Mouse (Mus musculus) frontal cortex, postnatal 14 days (tissue): Measurements from ENCODE around the gene Map4k1.

Experiments used
- DNase-seq, 2 experiments: peaks; one replicate each; pipeline ENCODE4 v3.0.0; 2022; ENCODE audit warnings: low spot score in 2 of 2

Map4k1 gene

DNA sequence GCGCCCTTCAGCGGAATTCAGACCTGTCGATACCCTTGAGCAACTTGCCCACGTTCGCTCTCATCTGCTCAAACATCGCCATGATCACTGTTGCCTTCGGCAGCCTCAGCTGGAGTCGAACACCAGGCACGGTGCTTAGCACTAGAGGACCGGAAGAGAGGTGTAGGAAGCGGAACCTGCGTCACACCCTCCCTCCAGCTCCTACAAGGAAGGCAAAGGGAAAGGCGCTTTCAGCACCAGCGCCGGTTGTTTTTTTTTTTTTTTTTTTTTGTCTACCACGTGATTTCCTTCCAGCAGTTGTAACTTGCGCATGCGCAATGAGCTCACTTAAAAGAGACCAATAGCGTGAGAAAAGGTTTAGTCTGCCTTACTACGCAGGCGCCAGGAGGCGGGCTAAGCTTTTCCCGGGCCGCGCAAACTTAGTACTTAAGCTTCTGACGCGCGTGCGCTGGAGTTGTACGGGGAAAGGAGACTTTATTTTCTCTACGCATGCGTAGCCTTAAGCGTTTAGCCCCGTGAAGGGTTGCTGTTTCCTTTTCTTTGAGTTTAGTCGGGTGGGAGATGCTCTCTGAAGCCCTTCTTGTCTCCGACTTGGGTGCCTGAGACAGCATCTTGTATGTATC lies at the start of gene Map4k1, which contains the start of gene Eif3k:
Gene Map4k1, plus strand, starts transcription at position 400 of the 623 bp plus-strand sequence.
Gene Eif3k, minus strand, starts transcription at position 214 of the 623 bp plus-strand sequence.
- DNase-seq: peak; percentile 97

DNA sequence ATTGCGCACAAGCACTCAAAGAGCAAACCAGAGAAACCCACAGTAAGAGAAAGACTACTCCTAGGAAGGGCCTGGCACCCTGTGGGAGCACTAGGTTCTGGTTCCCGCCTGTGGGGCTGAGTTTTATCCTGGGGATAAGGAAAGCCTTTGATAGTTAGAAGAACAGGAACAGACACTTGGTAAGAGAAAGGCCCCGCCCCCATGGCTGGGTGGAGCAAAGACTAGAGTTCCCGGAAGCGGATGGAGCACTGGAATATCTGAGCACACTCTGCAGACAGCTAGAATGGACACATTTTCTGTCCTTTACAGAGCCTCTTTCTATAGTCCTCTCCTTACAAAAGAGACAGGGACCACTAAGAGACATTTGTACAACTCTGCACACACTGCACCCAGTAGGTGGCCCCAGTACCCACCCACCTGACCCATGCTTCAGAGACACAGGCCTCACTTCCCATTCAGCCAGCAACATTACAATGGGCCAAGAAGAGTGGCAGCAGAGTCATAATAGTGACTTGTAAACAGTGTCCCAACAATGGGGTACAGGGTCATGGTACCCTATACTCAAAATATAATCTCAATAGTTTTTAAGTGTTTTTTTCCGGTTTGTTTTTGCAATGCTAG lies 49.3 kb upstream of the Map4k1 start:
- no peak for DNase-seq

DNA sequence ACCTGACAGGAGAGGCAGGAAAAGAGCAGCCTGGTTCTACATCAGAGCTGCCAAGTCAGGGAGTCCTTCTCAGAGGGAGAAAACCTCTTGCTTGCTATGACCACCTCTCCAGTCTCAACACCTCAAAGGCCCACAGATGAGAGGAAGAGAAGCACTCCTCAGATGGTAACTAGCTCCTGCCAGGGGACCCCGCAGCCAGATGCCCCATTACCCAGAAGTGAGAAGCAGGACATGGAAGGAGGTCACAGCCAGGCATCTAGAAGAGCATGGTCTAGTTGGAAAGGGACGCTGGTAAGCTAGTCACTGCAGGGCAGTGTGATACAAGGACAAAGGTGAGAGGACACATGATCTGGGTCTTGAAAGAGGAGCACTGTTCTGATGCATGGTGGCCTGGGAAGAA lies 48.0 kb upstream of the Map4k1 start:
- no peak for DNase-seq

- no peak for DNase-seq
These were observed 45.1 kb upstream of the Map4k1 start for GRCm38 (mm10) chr7:28936787-28937186.

DNA sequence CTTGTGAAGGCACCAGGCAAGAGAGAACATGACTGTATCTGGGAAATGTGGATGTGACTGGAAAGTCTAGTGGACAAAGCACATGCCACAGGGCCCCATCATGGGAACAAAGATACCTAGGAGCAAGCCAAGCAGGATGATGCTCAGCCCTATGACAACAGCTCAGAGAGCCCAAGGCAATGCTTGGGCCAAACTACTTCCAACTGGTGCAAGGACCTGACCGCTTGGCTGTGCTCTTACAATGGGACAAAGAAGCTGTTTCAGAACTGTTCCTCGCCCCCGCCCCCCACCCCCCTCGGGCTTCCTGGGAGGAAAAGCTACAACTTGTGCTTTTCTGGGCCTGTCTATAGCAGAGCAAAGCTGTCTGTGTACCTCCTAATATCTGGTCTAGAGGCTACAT lies 43.2 kb upstream of the Map4k1 start:
- DNase-seq: no peak

DNA sequence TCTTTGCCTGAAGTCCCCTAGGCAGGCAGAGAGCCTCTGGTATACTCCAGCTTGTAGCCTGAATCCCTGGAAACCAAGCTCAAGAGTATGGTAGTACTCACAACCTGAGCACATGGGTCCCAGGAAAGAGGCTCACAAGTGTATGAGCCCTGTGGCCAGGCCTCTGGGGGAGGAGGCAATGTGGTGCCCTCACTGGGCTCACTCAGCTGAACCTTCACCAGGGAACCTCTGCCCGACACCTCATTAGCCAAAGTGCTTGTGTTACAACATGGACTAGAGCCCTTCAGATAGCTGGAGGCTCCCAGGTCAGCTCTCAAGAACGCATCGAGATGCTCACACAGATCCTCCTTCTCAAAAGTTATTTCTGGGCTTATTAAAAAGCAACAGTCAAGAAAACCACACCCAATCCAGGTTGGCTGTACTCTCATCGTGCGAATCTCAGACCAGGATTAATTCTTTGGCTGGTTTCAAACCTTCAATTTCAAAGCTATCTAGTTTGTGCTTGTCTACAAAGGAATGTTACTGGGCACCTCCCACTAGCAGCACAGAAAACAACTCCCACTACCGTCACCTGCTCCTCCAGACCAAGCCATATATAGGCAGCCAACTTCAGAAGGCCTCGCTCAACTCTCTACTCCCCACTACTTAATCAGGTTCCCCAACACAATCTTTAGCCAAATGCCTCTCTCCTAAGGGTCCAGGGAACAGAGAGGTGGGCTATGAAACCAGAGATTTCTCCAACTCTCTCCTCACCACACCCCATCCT lies 42.2 kb upstream of the Map4k1 start:
- DNase-seq: no peak

DNA sequence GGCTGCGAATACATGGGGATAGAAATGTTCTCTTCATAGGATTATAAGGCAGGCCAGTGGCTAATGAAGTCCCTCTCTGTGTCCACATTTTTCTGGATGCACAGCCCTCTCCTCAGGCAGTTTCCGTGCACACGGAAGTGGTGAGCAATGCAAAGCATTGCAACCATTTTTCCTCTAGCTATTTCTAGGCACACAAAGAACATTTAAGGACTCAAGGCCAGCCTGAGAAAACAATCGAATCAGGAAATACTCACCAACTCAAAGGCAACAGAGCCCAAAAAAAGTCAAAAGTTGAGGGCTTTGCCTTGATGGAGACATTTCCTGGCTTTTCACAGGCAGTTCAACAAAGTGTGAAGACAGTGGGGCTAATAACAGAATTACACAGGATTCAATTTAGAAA lies 40.7 kb upstream of the Map4k1 start:
- no peak for DNase-seq

DNA sequence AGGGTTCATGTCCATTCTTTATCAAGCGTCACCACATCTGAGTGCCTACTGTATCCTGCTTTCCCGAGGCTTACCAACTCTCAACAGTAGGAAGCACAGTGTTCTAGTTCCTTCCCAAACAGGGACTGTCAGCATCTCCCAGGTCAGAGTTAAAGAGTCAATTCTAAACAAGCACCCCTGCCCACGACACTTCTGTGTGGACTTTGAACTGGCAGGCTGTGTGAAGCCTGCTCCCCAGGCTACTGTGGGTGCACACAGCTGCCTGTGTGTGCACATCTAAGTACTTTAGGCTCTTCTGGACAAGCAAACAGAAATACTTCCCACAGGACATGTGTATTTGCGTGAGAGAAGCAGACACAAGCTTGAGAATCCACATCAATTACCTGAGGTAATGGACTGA lies 40.3 kb upstream of the Map4k1 start:
- DNase-seq: no peak

DNA sequence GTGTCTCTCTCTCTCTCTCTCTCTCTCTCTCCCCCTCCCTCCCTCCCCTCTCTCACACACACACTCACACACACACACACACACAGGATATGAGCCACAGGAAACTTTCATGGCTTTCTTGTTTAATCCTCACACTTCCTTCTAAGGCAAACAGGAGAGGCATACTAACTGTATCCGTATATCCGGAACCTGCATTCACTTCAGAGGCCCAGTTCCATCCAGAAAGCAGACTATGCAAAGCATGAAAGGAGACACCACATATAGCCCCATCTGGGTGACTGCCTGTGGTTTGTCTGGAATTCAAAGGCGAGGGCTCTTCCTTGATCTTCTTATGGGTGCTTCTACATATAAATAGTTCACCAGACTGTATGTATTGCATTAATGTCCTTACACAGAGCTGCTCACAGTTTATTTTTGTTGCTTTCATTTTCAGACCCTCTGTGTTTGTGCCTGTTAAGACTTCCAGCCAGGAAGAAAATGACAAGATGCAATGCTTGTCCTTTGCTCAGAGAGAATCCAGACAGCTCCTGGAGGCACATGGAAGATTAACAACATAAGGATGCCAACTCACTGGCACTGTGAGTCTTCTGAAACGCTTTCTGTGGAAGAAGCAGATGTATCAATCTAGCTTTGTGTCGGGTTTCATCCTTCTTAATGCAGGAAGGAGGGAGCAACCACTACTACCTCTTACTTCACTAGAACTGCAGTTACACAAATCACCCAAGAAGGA lies 38.2 kb upstream of the Map4k1 start:
- no peak for DNase-seq

GRCm38 (mm10) chr7:28944756-28945415 lies 37.0 kb upstream of the Map4k1 start:
- DNase-seq: no peak

GRCm38 (mm10) chr7:28945416-28946270 lies 36.2 kb upstream of the Map4k1 start:
- DNase-seq: no peak

GRCm38 (mm10) chr7:28946271-28946610 lies 35.6 kb upstream of the Map4k1 start:
- no peak for DNase-seq

DNA sequence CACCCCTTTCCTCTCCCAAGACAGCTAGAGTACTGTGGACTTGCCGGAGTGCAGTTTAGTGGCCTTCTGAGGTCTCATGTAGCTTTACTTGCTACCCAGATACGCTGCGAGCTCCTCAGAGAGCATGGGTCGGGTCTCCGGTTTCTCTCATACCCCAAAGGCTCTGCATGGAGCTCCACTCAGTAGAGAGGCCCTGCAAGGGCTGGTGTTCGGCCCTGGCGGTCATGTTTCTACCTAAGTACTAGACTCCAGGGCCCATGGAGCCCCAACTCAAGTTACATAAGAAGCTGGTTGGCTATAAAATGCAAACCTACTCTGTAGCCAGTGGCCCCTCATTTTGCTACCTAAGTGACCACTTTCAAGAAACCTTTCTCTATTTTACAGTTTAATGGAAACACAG lies 33.1 kb upstream of the Map4k1 start:
- no peak for DNase-seq

DNA sequence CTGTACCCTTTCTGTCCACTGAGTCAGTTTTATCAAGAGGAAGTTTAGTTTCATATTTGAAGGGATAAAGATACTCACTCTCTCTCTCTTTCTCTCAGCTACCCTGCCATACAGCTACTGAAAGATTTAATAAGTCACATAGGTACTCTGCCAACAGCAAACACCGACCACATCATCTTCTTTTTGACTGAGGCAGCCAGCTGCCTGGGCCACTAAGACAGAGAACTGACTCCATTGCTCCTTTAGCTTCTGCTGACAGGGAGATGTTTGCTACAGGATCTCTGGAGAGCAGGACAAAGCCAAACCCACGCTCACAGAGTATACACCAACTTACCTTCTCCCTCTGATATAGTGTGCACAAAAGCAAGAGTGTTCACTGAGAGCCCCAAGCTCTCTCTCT lies 32.6 kb upstream of the Map4k1 start:
- no peak for DNase-seq

- DNase-seq: no peak
These were observed 31.4 kb upstream of the Map4k1 start for GRCm38 (mm10) chr7:28950346-28951037.

- DNase-seq: no peak
These were observed 30.1 kb upstream of the Map4k1 start for GRCm38 (mm10) chr7:28951764-28952163.

DNA sequence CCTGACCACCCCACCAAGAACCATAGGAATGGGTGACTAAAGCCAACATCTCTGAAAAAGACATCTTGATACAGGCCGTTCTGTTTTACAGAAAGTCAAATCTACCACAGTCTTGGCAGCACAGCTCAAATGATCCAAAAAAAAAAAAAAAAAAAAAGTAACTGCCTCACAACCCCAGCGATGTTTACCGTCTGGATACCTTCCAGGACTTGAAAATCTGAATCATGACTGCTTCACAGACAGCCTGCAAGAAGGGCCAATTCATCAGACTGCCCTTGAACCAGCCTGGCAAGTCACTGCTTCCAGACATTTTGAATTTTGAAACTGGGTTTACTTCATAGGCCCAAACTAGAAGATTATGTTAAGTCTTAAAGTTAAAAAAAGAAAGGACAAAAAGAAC lies 29.1 kb upstream of the Map4k1 start:
- DNase-seq: no peak

- DNase-seq: no peak
These were observed 28.1 kb upstream of the Map4k1 start for GRCm38 (mm10) chr7:28953476-28954376.

DNA sequence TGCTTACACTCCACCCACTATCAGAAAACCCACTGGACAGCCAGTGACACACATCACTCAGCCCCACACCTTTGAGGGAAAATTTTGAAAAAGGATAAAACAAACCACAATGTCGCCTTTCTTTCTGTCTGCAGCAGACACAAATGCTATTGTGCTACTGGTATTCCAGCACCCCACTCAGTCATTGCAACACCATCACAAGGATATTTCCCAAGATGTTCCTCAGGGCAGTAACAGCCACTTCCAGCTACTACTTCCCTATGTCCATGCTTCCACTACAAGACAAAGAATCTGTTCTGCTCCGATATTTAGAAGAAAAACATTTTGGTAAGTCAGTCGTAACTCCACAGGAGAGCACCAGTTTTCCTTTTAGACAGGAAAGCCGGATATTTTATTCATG lies 27.1 kb upstream of the Map4k1 start:
- DNase-seq: no peak
